Mouse (Mus musculus) heart, embryonic 13.5 days (tissue): ENCODE results near the gene Thbs2. TPM values are rescaled to one million over a fixed set of nuclear protein-coding genes. Genes with fewer than 3 reads are reported as not detected.

ENCODE experiments used
- ATAC-seq: fragments of 200-750 bp; cut with Nextera tagmentation; 2 replicates; pipeline ENCODE4 v1.8.0; 2017; ENCODE audit warnings: moderate TSS enrichment; ENCODE audit not compliant: insufficient number of reproducible peaks, low FRiP score, low TSS enrichment; ENCODE audit errors: extremely low read depth
- H3K27ac ChIP-seq: fragments of 300-500 bp; sonication (generic); replicated peaks from 2 replicates; pipeline ENCODE4 v1.5.1; 2015; ENCODE audit warnings: moderate library complexity, mild to moderate bottlenecking, inconsistent platforms
- H3K27me3 ChIP-seq: fragments of 300-500 bp; sonication (generic); replicated peaks from 2 replicates; pipeline ENCODE4 v1.6.1; 2015; ENCODE audit warnings: mild to moderate bottlenecking, inconsistent platforms
- H3K36me3 ChIP-seq: fragments of 300-500 bp; sonication (generic); 2 replicates; pipeline ENCODE4 v1.6.1; 2015; ENCODE audit warnings: mild to moderate bottlenecking, inconsistent platforms
- H3K4me1 ChIP-seq: fragments of 300-500 bp; sonication (generic); 2 replicates; pipeline ENCODE4 v1.6.1; 2015; ENCODE audit warnings: inconsistent platforms
- H3K4me2 ChIP-seq: fragments of 300-500 bp; sonication (generic); 2 replicates; pipeline ENCODE4 v1.6.1; 2015; ENCODE audit warnings: inconsistent platforms, mild to moderate bottlenecking, moderate library complexity
- H3K4me3 ChIP-seq: fragments of 300-500 bp; sonication (generic); 2 replicates; pipeline ENCODE4 v1.5.1; 2015; ENCODE audit warnings: moderate library complexity, mild to moderate bottlenecking, inconsistent platforms
- H3K9ac ChIP-seq: fragments of 300-500 bp; sonication (generic); 2 replicates; pipeline ENCODE4 v1.6.1; 2015; ENCODE audit warnings: inconsistent platforms, mild to moderate bottlenecking, moderate library complexity
- H3K9me3 ChIP-seq: fragments of 300-500 bp; sonication (generic); 2 replicates; pipeline ENCODE4 v1.6.1; 2016; ENCODE audit warnings: inconsistent platforms
- WGBS: fragments of 180-500 bp; shearing (Covaris S2); methylation state at CpG from one replicate; pipeline ENCODE4 v1.1.7; 2015; ENCODE audit warnings: mixed read lengths; 5-methylcytosine and 5-hydroxymethylcytosine counted together
- polyA plus RNA-seq: library from polyadenylated mRNA; unstranded; fragments of >200 nt; fragmentation: Nextera tagmentation; extraction: Ambion mirVana; gene quantifications from 2 replicates; pipeline ENCODE4 v1.2.1, GENCODE M21; 2015

Gene Thbs2
- polyA plus RNA-seq, 1 experiment from 2014 or later, result 22.9 TPM

- Histone ChIP-seq H3K4me2 (no peak overlapping the region), H3K4me1 (no peaks in the 10 kb centered on the region), H3K4me3 (no peak overlapping the region), H3K9me3 (no peaks in the 10 kb centered on the region), H3K27me3 (0 out of 2 replicates have a peak, but pooled peaks cover 7% of the 10 kb centered on the region), H3K27ac (no peak overlapping the region), H3K36me3 (peaks cover 24% of the 10 kb centered on the region), H3K9ac (no peak overlapping the region)
- no peak for ATAC-seq
- WGBS, result 64% methylated on average over 2 of the region's 2 CpGs
These were observed 27.6 kb downstream of the Thbs2 start for GRCm38 (mm10) chr17:14666451-14666850.

- ATAC-seq, result no peak
- Histone ChIP-seq H3K4me3 (no peak overlapping the region), H3K27me3 (0 out of 2 replicates have a peak, but pooled peaks cover 3% of the 10 kb centered on the region), H3K36me3 (peaks cover under 1% of the 10 kb centered on the region; the same call in 1 of the 2 replicates), H3K4me2 (no peak overlapping the region), H3K4me1 (no peaks in the 10 kb centered on the region), H3K9me3 (no peaks in the 10 kb centered on the region), H3K27ac (no peak overlapping the region), H3K9ac (no peak overlapping the region)
- 74% methylated on average over 5 of the region's 5 CpGs for WGBS
These were observed 30.7 kb downstream of the Thbs2 start for GRCm38 (mm10) chr17:14663366-14663765.

DNA sequence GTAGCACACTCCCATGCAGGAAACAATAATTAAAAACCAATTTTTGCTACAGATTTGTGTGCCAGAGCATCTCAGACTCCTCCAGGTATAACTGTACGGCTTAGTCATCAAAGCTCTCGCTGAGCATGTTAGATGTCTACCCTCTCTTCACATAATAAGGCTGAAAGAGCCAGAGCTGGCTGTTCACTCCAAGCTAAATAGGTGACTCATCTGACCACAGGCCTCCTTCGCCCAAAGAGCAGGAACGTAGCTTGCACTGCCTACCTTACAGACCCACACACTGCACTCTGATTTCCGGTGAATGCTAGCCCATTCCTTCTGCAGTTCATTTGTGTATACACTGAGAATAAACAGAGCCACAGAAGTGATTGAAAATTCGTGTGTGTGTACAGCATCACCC is 31.6 kb downstream of the Thbs2 start:
- H3K27me3 ChIP-seq, result 0 out of 2 replicates have a peak, but pooled peaks cover 3% of the 10 kb centered on the region
- 75% methylated on average over 6 of the region's 6 CpGs for WGBS
- H3K9me3 ChIP-seq, result no peaks in the 10 kb centered on the region
- H3K4me3 ChIP-seq, result no peak overlapping the region
- H3K4me1 ChIP-seq, result no peaks in the 10 kb centered on the region
- no peak overlapping the region for H3K4me2 ChIP-seq
- no peak overlapping the region for H3K9ac ChIP-seq
- no peak for ATAC-seq
- no peaks in the 10 kb centered on the region for H3K36me3 ChIP-seq
- no peak overlapping the region for H3K27ac ChIP-seq

GRCm38 (mm10) chr17:14659746-14660145 is 34.3 kb downstream of the Thbs2 start:
- no peak overlapping the region for H3K4me3 ChIP-seq
- ATAC-seq, result no peak
- H3K36me3 ChIP-seq, result no peaks in the 10 kb centered on the region
- H3K27me3 ChIP-seq, result 0 out of 2 replicates have a peak, but pooled peaks cover 3% of the 10 kb centered on the region
- H3K9ac ChIP-seq, result no peak overlapping the region
- no peak overlapping the region for H3K4me2 ChIP-seq
- H3K4me1 ChIP-seq, result no peaks in the 10 kb centered on the region
- no peak overlapping the region for H3K27ac ChIP-seq
- WGBS, result 59% methylated on average over 4 of the region's 4 CpGs
- no peaks in the 10 kb centered on the region for H3K9me3 ChIP-seq

DNA sequence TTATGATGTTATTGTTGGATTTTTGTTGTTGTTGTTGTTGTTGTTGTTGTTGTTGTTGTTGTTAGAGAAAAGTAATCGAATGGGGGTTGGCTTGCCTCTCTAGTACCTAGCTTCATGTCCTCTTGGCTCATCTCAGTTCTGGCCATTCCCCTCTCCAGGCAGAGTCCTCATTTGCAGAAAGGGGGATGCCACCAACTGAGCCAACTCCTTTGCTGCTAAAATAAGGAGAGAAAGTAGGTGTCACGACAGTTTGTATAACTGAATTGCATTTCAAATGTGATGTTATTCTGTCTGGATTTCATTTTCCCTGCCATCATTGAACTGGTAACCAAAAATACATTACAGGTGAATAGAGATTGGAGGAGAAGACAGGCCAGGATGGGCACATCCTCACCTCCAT is 35.9 kb downstream of the Thbs2 start:
- H3K27me3 ChIP-seq, result 0 out of 2 replicates have a peak, but pooled peaks cover 3% of the 10 kb centered on the region
- no peaks in the 10 kb centered on the region for H3K4me1 ChIP-seq
- no peak overlapping the region for H3K4me2 ChIP-seq
- H3K27ac ChIP-seq, result no peak overlapping the region
- no peak overlapping the region for H3K9ac ChIP-seq
- no peak for ATAC-seq
- H3K4me3 ChIP-seq, result no peak overlapping the region
- no peaks in the 10 kb centered on the region for H3K9me3 ChIP-seq
- no peaks in the 10 kb centered on the region for H3K36me3 ChIP-seq
- WGBS, result 70% methylated on average over 2 of the region's 2 CpGs

GRCm38 (mm10) chr17:14657123-14657522 is 36.9 kb downstream of the Thbs2 start:
- no peak overlapping the region for H3K4me2 ChIP-seq
- no peaks in the 10 kb centered on the region for H3K27me3 ChIP-seq
- no peak overlapping the region for H3K4me3 ChIP-seq
- no peaks in the 10 kb centered on the region for H3K4me1 ChIP-seq
- ATAC-seq, result no peak
- no peaks in the 10 kb centered on the region for H3K36me3 ChIP-seq
- no peak overlapping the region for H3K27ac ChIP-seq
- H3K9me3 ChIP-seq, result no peaks in the 10 kb centered on the region
- no peak overlapping the region for H3K9ac ChIP-seq

DNA sequence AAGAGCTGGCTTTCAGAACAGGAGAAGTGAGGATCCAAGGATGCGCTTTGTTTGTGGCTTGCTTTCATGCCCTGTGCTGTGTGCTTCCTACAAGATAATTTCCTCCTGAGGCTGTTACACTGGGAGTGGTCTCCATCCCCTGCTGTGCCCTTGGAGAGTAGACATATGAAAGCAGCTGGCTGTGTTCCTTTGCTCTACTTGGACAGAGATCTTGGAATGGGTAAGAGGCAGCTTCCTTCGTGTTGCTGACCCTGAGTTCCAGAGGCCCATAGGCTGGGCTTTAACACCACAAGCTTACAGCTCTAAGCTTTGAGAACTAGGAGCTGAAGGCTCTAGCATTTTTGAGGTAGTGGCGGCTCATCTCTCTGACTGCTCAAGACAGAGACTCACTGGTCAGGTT is 39.1 kb downstream of the Thbs2 start:
- Histone ChIP-seq H3K4me3 (no peak overlapping the region), H3K4me1 (no peaks in the 10 kb centered on the region), H3K4me2 (no peak overlapping the region), H3K9ac (no peak overlapping the region), H3K27me3 (no peaks in the 10 kb centered on the region; the same call in 1 of the 2 replicates), H3K9me3 (no peaks in the 10 kb centered on the region), H3K27ac (no peak overlapping the region), H3K36me3 (no peaks in the 10 kb centered on the region)
- 67% methylated on average over 3 of the region's 3 CpGs for WGBS
- no peak for ATAC-seq

DNA sequence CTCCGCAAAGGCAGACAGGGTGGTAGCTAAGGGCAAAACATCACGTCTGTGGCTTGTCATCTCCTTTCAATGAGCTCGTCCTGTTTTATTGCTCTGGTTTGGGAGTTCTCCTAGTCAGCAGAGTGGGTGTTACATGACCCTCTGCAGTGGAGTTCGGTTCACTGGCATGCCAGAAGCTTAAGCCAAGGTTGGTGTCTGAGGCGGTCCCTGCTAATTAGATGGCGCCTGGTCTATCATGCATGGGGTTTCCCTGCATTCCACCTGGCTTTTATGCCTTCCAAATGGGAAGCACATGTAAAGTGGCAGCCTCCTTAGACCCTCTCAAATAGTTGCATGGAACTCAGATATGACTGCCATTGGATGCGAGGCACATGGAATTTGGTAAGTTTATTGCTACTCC is 42.0 kb downstream of the Thbs2 start:
- Histone ChIP-seq H3K4me1 (no peaks in the 10 kb centered on the region), H3K27ac (no peak overlapping the region), H3K9me3 (no peaks in the 10 kb centered on the region), H3K4me3 (no peak overlapping the region), H3K4me2 (no peak overlapping the region), H3K9ac (no peak overlapping the region), H3K36me3 (no peaks in the 10 kb centered on the region), H3K27me3 (no peaks in the 10 kb centered on the region; the same call in 1 of the 2 replicates)
- WGBS, result 64% methylated on average over 7 of the region's 7 CpGs
- no peak for ATAC-seq

DNA sequence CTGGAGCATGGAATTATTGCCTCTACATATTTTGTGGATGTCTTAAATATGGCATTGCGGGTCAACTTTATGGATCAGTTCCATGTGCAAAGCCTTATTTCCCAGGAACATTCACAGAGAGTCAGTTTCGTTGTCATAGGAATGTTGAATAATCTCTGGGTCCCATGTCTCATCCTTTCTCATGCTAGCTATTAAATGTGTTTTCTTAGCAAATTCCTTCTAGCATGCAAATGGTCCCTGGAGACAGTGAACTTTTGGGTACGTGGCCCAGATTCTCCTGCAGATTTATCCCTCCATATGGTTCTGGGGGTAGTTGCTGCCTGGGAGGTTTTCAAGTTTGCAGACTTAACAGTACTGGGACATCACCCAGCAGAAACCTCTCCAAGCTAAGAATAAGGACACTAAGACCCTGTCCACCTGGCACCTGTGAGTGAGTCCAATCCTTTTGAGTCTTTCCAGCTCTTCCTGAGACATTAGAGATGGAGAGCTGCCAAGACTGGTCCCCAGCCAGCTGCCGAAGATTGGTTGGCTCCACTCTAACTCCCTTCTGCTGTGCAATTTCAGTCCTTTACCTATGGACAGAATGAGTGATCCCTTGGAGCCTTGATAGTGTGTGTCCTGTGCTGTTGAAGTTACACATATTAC is 45.9 kb downstream of the Thbs2 start:
- WGBS, result 64% methylated on average over 4 of the region's 4 CpGs
- H3K27me3 ChIP-seq, result no peaks in the 10 kb centered on the region; the same call in 1 of the 2 replicates
- ATAC-seq, result no peak

DNA sequence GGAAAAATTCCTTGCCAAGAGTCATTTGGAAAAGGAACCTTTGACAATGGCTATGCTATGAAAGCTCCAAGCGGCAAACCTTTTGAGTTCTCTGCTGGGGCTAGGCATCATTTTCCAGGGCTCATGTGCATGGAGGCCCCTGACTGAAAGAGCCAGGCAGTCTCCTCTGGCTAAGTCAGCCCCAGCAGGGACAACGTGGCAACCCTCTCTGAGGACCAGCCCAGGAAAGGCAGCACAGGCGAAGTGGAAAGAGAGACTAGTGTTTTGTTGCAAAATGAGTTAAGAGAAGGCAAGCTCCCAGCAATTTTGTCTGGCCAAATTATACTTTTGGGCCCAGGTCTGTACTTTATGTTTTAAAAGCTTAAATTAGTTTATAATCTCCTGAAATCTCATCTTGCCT is 50.0 kb downstream of the Thbs2 start:
- peaks cover 7% of the 10 kb centered on the region; the same call in 1 of the 2 replicates for H3K4me1 ChIP-seq
- H3K27me3 ChIP-seq, result no peaks in the 10 kb centered on the region
- no peak overlapping the region for H3K4me2 ChIP-seq
- WGBS, result 59% methylated on average over 3 of the region's 3 CpGs
- H3K27ac ChIP-seq, result no peak overlapping the region
- no peaks in the 10 kb centered on the region for H3K9me3 ChIP-seq
- ATAC-seq, result no peak
- H3K9ac ChIP-seq, result no peak overlapping the region
- no peaks in the 10 kb centered on the region for H3K36me3 ChIP-seq
- H3K4me3 ChIP-seq, result no peak overlapping the region

More for the DNA sequence above, 45.9 kb downstream of the Thbs2 start:
- Histone ChIP-seq H3K4me3 (no peak overlapping the region), H3K4me2 (no peak overlapping the region), H3K9me3 (no peaks in the 10 kb centered on the region), H3K9ac (no peak overlapping the region), H3K27ac (no peak overlapping the region), H3K4me1 (no peaks in the 10 kb centered on the region), H3K36me3 (no peaks in the 10 kb centered on the region)

DNA sequence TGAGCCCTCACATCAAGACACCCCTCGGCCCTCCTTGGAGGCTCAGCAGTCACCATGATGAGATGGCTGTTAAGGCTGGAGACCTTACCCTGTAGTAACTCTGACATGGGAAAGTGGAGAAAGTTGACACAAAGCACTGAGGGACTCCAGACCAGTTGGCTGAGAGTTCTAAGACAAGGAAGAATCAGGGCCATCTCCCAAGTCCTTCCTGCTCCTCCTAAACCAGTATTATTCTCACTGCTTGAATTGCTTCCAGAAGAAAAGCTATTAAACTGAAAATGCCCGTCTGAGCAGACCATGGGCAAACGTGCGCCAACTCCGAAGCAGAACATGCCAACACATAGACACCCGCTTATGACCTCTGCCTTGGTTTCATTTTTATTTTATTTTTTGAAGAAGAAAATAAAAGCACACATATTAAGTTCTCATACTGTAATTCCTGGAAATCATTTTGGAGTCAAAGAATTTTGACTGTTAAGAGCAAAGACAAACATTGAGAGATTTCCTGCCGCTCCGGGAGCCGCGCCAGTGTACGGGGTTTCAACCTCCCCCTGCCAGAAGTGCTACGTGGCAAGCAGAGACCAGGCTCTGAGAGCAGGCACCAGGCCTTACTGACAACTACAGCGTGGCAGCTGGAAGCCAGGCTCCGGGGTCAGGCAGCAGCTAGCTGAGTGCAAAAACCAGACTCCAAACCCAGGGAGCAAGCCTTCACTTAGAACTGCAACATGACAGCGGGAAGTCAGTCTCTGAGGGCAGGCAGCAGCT is 53.5 kb downstream of the Thbs2 start:
- Histone ChIP-seq H3K27ac (peak overlapping the region; percentile 83), H3K36me3 (no peaks in the 10 kb centered on the region)

More for the DNA sequence above, 53.5 kb downstream of the Thbs2 start:
- H3K4me3 ChIP-seq, result no peak overlapping the region
- no peaks in the 10 kb centered on the region for H3K27me3 ChIP-seq
- no peak for ATAC-seq
- peaks cover 7% of the 10 kb centered on the region; the same call in 1 of the 2 replicates for H3K4me1 ChIP-seq
- H3K9ac ChIP-seq, result no peak overlapping the region
- H3K4me2 ChIP-seq, result no peak overlapping the region
- WGBS, result 64% methylated on average over 15 of the region's 15 CpGs
- no peaks in the 10 kb centered on the region for H3K9me3 ChIP-seq
